Mouse (Mus musculus) spleen, adult 2 months (tissue): Measurements from ENCODE around the gene Mlh1.

ENCODE experiments used
- CTCF ChIP-seq: fragments of 200-500 bp; IDR thresholded peaks from 2 replicates; pipeline ENCODE4 v1.5.1; 2011; ENCODE audit warnings: mild to moderate bottlenecking, inconsistent platforms; ENCODE audit not compliant: insufficient read depth, insufficient read length, insufficient replicate concordance; ENCODE audit errors: extremely low read depth
- POLR2A ChIP-seq: fragments of 200-500 bp; IDR thresholded peaks from 2 replicates; pipeline ENCODE4 v1.6.1; 2011; ENCODE audit warnings: low read depth, low read length, inconsistent platforms

GRCm38 (mm10) chr9:111311843-111312441, 40.4 kb upstream of the Mlh1 start:
- no peak for TF ChIP-seq CTCF
- no peak for TF ChIP-seq POLR2A
